Mouse (Mus musculus): Measurements from ENCODE around the gene Uspl1.

Gene Uspl1

GRCm38 (mm10) chr5:149168051-149168450 lies 16.1 kb upstream of the Uspl1 start:
- no peak for DNase-seq (ENCODE audit: low spot score in 2 of 2)

- no peak for DNase-seq (ENCODE audit: low spot score in 2 of 2)
These were observed 15.3 kb upstream of the Uspl1 start for GRCm38 (mm10) chr5:149168816-149169215.

GRCm38 (mm10) chr5:149170841-149171588 lies 13.1 kb upstream of the Uspl1 start:
- DNase-seq (ENCODE audit: low spot score in 2 of 2) = no peak

GRCm38 (mm10) chr5:149172246-149172645 lies 11.9 kb upstream of the Uspl1 start:
- DNase-seq (ENCODE audit: low spot score in 2 of 2) = no peak

GRCm38 (mm10) chr5:149174527-149174926 lies 9.6 kb upstream of the Uspl1 start:
- no peak for DNase-seq (ENCODE audit: low spot score in 2 of 2)

- DNase-seq (ENCODE audit: low spot score in 2 of 2) = no peak
These were observed 8.4 kb upstream of the Uspl1 start for GRCm38 (mm10) chr5:149175736-149176135.

GRCm38 (mm10) chr5:149178095-149178494 lies 6.1 kb upstream of the Uspl1 start:
- DNase-seq (ENCODE audit: low spot score in 2 of 2) = no peak

- DNase-seq (ENCODE audit: low spot score in 2 of 2) = no peak
These were observed 4.3 kb upstream of the Uspl1 start for GRCm38 (mm10) chr5:149179826-149180225.

- no peak for DNase-seq (ENCODE audit: low spot score in 2 of 2)
These were observed 1.8 kb upstream of the Uspl1 start for GRCm38 (mm10) chr5:149182186-149182870.

- no peak for DNase-seq (ENCODE audit: low spot score in 2 of 2)
These were observed 1.0 kb upstream of the Uspl1 start for GRCm38 (mm10) chr5:149183122-149183521.

GRCm38 (mm10) chr5:149183721-149184103 lies 438 bp upstream of the Uspl1 start:
- no peak for DNase-seq (ENCODE audit: low spot score in 2 of 2)

- peak; percentile 59 to 79 for DNase-seq (ENCODE audit: low spot score in 2 of 2)
These were observed 665 bp downstream of the Uspl1 start for GRCm38 (mm10) chr5:149184844-149185186.

- DNase-seq (ENCODE audit: low spot score in 2 of 2) = no peak
These were observed 1.7 kb downstream of the Uspl1 start for GRCm38 (mm10) chr5:149185806-149186205.

GRCm38 (mm10) chr5:149190160-149190559 lies 6.0 kb downstream of the Uspl1 start:
- DNase-seq (ENCODE audit: low spot score in 2 of 2) = no peak

- DNase-seq (ENCODE audit: low spot score in 2 of 2) = no peak
These were observed 12.5 kb downstream of the Uspl1 start for GRCm38 (mm10) chr5:149196611-149197010.

GRCm38 (mm10) chr5:149198782-149199181 lies 14.6 kb downstream of the Uspl1 start:
- no peak for DNase-seq (ENCODE audit: low spot score in 2 of 2)

GRCm38 (mm10) chr5:149202941-149203340 lies 18.8 kb downstream of the Uspl1 start:
- DNase-seq (ENCODE audit: low spot score in 2 of 2) = no peak

GRCm38 (mm10) chr5:149203796-149204375 lies 19.7 kb downstream of the Uspl1 start:
- DNase-seq (ENCODE audit: low spot score in 2 of 2) = no peak

GRCm38 (mm10) chr5:149204822-149205221 lies 20.7 kb downstream of the Uspl1 start:
- DNase-seq (ENCODE audit: low spot score in 2 of 2) = no peak

- no peak for DNase-seq (ENCODE audit: low spot score in 2 of 2)
These were observed 21.1 kb downstream of the Uspl1 start for GRCm38 (mm10) chr5:149205265-149205664.

- no peak for DNase-seq (ENCODE audit: low spot score in 2 of 2)
These were observed 22.1 kb downstream of the Uspl1 start for GRCm38 (mm10) chr5:149206286-149206685.

GRCm38 (mm10) chr5:149207661-149208060 lies 23.5 kb downstream of the Uspl1 start:
- no peak for DNase-seq (ENCODE audit: low spot score in 2 of 2)

- DNase-seq (ENCODE audit: low spot score in 2 of 2) = no peak
These were observed 24.6 kb downstream of the Uspl1 start for GRCm38 (mm10) chr5:149208776-149209175.

Measured in spleen, postnatal 4 days (tissue).